Mouse (Mus musculus): ENCODE measurements around the gene Lsm14b. TPM values are rescaled to one million over a fixed set of nuclear protein-coding genes. Genes with fewer than 3 reads are reported as not detected.
A peak's percentile ranks its signal among the peaks of the same experiment; 100 is the strongest.

Gene Lsm14b
- total RNA-seq (2018; cell fraction: chromatin; rRNA removed), result 10 to 100 TPM in 15 of 26 experiments, 1 to 10 TPM in 11; 4.2 to 22.7 (median 11.6) TPM
- 10 to 100 TPM; 12.1 to 21.9 (median 16.2) TPM for total RNA-seq (2018; cell fraction: cytosol; rRNA removed)
- 10 to 100 TPM in 18 of 26 experiments, 1 to 10 TPM in 8; 7.4 to 23.0 (median 12.9) TPM for total RNA-seq (2018; cell fraction: nucleus; rRNA removed)
- polyA plus RNA-seq (2018), result 13.6 to 45.7 TPM (median 15.5 TPM) in 3 replicates

GRCm38 (mm10) chr2:180024401-180025098 lies at the start of gene Lsm14b:
Gene Lsm14b, plus strand, starts transcription at chr2:180024987.
- Histone ChIP-seq H3K36me3 (ENCODE audit: inconsistent target) (peaks cover 14% of the 10 kb centered on the region; the same call in 1 of the 2 replicates), H3K27ac (no peak within 1 kb of the TSS), H3K4me3 (ENCODE audit: inconsistent target) (peak within 1 kb of the TSS; percentile 47), H3K79me2 (ENCODE audit: inconsistent target) (peaks cover 22% of the 10 kb centered on the region; the same call in 1 of the 2 replicates)
- under 1% methylated on average over 63 of the region's 80 CpGs for WGBS (ENCODE audit: missing documents)

- Histone ChIP-seq H3K27ac (no peak overlapping the region), H3K36me3 (ENCODE audit: inconsistent target) (no peaks in the 10 kb centered on the region), H3K4me3 (ENCODE audit: inconsistent target) (no peak overlapping the region), H3K79me2 (ENCODE audit: inconsistent target) (peaks cover 43% of the 10 kb centered on the region)
- 0% methylated on average over 32 of the region's 82 CpGs for WGBS (ENCODE audit: missing documents)
Observed at GRCm38 (mm10) chr2:179975851-179976250, 48.9 kb upstream of the Lsm14b start.

- peaks cover 39% of the 10 kb centered on the region for H3K79me2 ChIP-seq (ENCODE audit: inconsistent target)
- H3K27ac ChIP-seq, result no peak overlapping the region
- no peak overlapping the region for H3K4me3 ChIP-seq (ENCODE audit: inconsistent target)
- under 1% methylated on average over 49 of the region's 54 CpGs for WGBS (ENCODE audit: missing documents)
- no peaks in the 10 kb centered on the region for H3K36me3 ChIP-seq (ENCODE audit: inconsistent target)
Observed at GRCm38 (mm10) chr2:179976295-179976627, 48.5 kb upstream of the Lsm14b start.

- peaks cover 34% of the 10 kb centered on the region for H3K79me2 ChIP-seq (ENCODE audit: inconsistent target)
- H3K27ac ChIP-seq, result peak within 1 kb of the TSS; percentile 70
- no peaks in the 10 kb centered on the region for H3K36me3 ChIP-seq (ENCODE audit: inconsistent target)
- WGBS (ENCODE audit: missing documents), result 1% methylated on average over 39 of the region's 84 CpGs
- H3K4me3 ChIP-seq (ENCODE audit: inconsistent target), result peak within 1 kb of the TSS; percentile 51
Observed at GRCm38 (mm10) chr2:179976628-179977343, 48.0 kb upstream of the Lsm14b start, which contains the start of gene Taf4. Gene Taf4, minus strand, starts transcription at chr2:179976646.

- Histone ChIP-seq H3K27ac (peak overlapping the region; percentile 70), H3K79me2 (ENCODE audit: inconsistent target) (peaks cover 27% of the 10 kb centered on the region), H3K4me3 (ENCODE audit: inconsistent target) (peak overlapping the region; percentile 51), H3K36me3 (ENCODE audit: inconsistent target) (no peaks in the 10 kb centered on the region)
- 10% methylated on average over 10 of the region's 10 CpGs for WGBS (ENCODE audit: missing documents)
Observed at GRCm38 (mm10) chr2:179977344-179978025, 47.3 kb upstream of the Lsm14b start.

GRCm38 (mm10) chr2:179978250-179978649 lies 46.5 kb upstream of the Lsm14b start:
- H3K4me3 ChIP-seq (ENCODE audit: inconsistent target), result no peak overlapping the region
- H3K27ac ChIP-seq, result no peak overlapping the region
- H3K79me2 ChIP-seq (ENCODE audit: inconsistent target), result peaks cover 19% of the 10 kb centered on the region
- 92% methylated on average over 3 of the region's 3 CpGs for WGBS (ENCODE audit: missing documents)
- H3K36me3 ChIP-seq (ENCODE audit: inconsistent target), result no peaks in the 10 kb centered on the region

GRCm38 (mm10) chr2:179979836-179980235 lies 45.0 kb upstream of the Lsm14b start:
- Histone ChIP-seq H3K4me3 (ENCODE audit: inconsistent target) (no peak overlapping the region), H3K79me2 (ENCODE audit: inconsistent target) (peaks cover 3% of the 10 kb centered on the region; the same call in 1 of the 2 replicates), H3K27ac (peak overlapping the region; percentile 19; the same call in 1 of the 2 replicates), H3K36me3 (ENCODE audit: inconsistent target) (no peaks in the 10 kb centered on the region)
- 43% methylated on average over 8 of the region's 8 CpGs for WGBS (ENCODE audit: missing documents)

- WGBS (ENCODE audit: missing documents), result 66% methylated on average over 4 of the region's 4 CpGs
- H3K79me2 ChIP-seq (ENCODE audit: inconsistent target), result no peaks in the 10 kb centered on the region
- H3K4me3 ChIP-seq (ENCODE audit: inconsistent target), result no peak overlapping the region
- no peaks in the 10 kb centered on the region for H3K36me3 ChIP-seq (ENCODE audit: inconsistent target)
- H3K27ac ChIP-seq, result no peak overlapping the region
Observed at GRCm38 (mm10) chr2:179980616-179981015, 44.2 kb upstream of the Lsm14b start.

- Histone ChIP-seq H3K27ac (no peak overlapping the region), H3K4me3 (ENCODE audit: inconsistent target) (no peak overlapping the region), H3K79me2 (ENCODE audit: inconsistent target) (no peaks in the 10 kb centered on the region), H3K36me3 (ENCODE audit: inconsistent target) (no peaks in the 10 kb centered on the region)
- 89% methylated on average over 3 of the region's 3 CpGs for WGBS (ENCODE audit: missing documents)
Observed at GRCm38 (mm10) chr2:179982715-179983114, 42.1 kb upstream of the Lsm14b start.

GRCm38 (mm10) chr2:179984830-179985229 lies 40.0 kb upstream of the Lsm14b start:
- no peaks in the 10 kb centered on the region for H3K36me3 ChIP-seq (ENCODE audit: inconsistent target)
- no peaks in the 10 kb centered on the region for H3K79me2 ChIP-seq (ENCODE audit: inconsistent target)
- 71% methylated on average over 7 of the region's 7 CpGs for WGBS (ENCODE audit: missing documents)
- no peak overlapping the region for H3K27ac ChIP-seq
- H3K4me3 ChIP-seq (ENCODE audit: inconsistent target), result no peak overlapping the region

GRCm38 (mm10) chr2:179985695-179986094 lies 39.1 kb upstream of the Lsm14b start:
- H3K79me2 ChIP-seq (ENCODE audit: inconsistent target), result no peaks in the 10 kb centered on the region
- 100% methylated on average over 1 of the region's 1 CpGs for WGBS (ENCODE audit: missing documents)
- no peaks in the 10 kb centered on the region for H3K36me3 ChIP-seq (ENCODE audit: inconsistent target)
- no peak overlapping the region for H3K4me3 ChIP-seq (ENCODE audit: inconsistent target)
- no peak overlapping the region for H3K27ac ChIP-seq

GRCm38 (mm10) chr2:179986437-179987022 lies 38.3 kb upstream of the Lsm14b start:
- 53% methylated on average over 10 of the region's 10 CpGs for WGBS (ENCODE audit: missing documents)
- Histone ChIP-seq H3K36me3 (ENCODE audit: inconsistent target) (no peaks in the 10 kb centered on the region), H3K79me2 (ENCODE audit: inconsistent target) (no peaks in the 10 kb centered on the region), H3K4me3 (ENCODE audit: inconsistent target) (no peak overlapping the region), H3K27ac (no peak overlapping the region)

GRCm38 (mm10) chr2:179989098-179989497 lies 35.7 kb upstream of the Lsm14b start:
- Histone ChIP-seq H3K27ac (no peak overlapping the region), H3K4me3 (ENCODE audit: inconsistent target) (no peak overlapping the region), H3K36me3 (ENCODE audit: inconsistent target) (no peaks in the 10 kb centered on the region), H3K79me2 (ENCODE audit: inconsistent target) (no peaks in the 10 kb centered on the region)
- WGBS (ENCODE audit: missing documents), result 100% methylated on average over 1 of the region's 1 CpGs

- Histone ChIP-seq H3K36me3 (ENCODE audit: inconsistent target) (no peaks in the 10 kb centered on the region), H3K27ac (no peak overlapping the region), H3K79me2 (ENCODE audit: inconsistent target) (no peaks in the 10 kb centered on the region), H3K4me3 (ENCODE audit: inconsistent target) (no peak overlapping the region)
- 91% methylated on average over 5 of the region's 5 CpGs for WGBS (ENCODE audit: missing documents)
Observed at GRCm38 (mm10) chr2:179993071-179993470, 31.7 kb upstream of the Lsm14b start.
